Mouse (Mus musculus): ENCODE results near the gene Uqcrc1.

The Uqcrc1 gene

DNA sequence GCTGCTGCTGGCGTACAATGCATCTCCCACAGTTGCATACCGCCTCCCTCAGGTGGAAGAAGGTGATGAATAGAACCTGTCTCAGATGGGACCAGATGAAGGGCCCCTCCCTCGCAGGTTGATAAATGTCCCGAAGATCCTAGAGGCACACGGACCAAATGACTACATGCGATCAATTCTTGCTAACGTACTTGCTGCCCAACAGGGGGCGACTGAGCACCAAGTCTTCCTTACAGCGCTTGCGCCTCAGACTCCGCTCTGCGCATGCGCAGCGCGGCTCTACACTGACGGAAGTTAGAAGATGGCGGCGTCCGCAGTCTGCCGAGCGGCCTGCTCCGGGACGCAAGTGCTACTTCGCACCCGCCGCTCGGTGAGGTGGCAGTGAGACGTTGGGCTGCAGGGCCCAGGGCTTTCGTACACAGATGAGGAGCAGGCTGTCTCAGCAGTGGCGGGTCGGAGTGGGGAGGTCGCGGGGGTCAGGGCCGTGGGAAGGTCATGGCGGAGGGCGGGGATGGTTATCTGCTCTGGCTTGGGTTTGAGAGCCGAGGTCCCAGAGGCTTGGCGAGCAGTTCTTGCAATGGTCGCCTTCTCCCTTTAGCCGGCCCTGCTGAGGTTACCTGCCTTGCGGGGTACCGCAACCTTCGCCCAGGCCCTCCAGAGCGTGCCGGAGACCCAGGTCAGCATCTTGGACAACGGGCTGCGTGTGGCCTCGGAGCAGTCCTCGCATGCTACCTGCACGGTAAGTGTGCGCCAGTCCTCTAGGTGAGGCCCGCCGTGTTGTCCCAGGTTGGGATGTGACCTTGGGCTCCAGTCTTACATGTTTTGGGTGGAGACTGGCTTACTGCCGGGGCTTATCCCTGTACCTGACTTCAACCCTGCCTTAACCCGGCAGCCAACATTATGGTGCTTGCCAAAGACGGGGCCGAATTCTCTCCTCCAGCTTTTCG lies at the start of gene Uqcrc1:
Gene Uqcrc1, plus strand, starts transcription at position 216 of the 947 bp plus-strand sequence.
- DNase-seq = peak; percentile 96 to 99

DNA sequence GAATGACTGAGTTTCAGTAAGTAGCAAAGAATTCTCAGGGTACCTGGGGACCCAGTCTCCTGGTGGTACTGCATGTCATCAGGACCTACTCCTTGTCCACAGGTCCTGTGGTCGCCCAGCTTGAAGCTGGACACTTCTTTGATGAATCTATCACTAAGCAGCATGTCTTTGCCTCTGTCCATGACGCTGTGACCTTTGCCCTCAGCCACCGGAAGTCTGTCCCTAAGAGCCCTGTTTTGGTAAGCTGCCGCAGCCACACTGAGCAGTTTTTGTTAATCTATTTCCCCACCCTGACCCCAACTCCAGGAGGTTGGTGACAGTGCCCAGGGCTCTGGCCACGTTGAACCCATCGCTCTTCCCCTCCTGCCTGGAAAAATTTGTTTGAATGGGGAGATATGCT lies 24.1 kb upstream of the Uqcrc1 start:
- peak; percentile 27 to 68 for DNase-seq

DNA sequence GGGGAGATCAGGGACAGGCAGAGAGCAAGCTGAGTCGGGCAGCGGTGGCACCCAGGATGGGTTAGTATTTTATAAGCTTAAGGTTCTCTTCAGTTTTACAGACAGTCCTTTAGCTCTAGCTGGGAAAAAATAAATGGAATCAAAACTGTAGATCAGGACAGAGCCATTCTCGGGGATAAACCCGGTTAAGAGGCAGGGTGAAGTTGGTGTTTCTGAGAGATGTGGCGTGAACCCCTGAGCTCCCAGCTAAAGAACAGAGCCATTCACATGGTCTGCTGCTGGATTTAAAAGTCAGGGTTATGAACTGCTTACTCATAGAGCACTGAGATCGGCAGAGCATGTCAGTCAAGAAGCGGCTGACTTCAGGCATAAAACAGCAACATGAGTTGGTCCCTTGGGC lies 23.3 kb upstream of the Uqcrc1 start:
- DNase-seq = no peak

DNA sequence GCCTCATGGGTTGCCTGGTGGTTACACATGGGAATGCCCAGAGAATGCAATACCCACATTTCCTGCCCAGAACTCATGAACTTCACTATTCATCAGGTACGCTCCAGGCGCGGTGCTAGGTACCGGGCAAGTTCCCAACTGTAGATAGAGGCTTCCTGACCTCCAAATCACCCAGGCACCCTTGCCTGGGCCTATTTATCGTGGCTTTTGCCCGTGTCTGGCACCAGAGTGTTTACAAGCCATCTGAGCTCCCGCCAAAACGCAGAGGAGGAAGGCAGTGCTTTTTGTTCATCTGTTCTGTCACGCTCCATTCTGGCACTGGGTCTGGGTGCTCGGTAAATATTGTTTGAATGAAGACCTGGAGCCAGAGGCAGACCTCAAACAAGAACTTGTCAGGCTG lies 22.8 kb upstream of the Uqcrc1 start:
- DNase-seq = no peak

DNA sequence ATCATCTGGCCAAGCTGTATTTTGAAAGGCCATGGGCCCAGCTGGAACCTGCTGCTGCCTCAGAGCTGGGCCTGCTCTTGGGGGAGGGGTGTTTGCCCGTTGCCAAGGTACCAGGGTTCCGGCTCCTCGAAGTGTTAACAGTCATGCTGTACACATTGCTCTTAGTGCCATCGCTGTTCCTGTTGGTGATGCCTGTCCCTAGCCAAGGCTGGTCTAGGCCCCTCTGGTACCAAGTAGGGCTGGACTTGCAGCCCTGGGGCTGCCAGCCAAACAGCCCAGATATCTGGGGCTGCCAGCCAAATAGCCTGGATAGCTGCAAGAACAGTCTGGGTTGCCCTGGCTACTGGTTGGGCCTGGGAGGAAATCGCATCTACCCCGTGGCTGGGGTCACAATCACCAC lies 21.9 kb upstream of the Uqcrc1 start, which contains the start of gene Tmem89:
Gene Tmem89, plus strand, starts transcription at position 129 of the 400 bp plus-strand sequence.
- no peak for DNase-seq

DNA sequence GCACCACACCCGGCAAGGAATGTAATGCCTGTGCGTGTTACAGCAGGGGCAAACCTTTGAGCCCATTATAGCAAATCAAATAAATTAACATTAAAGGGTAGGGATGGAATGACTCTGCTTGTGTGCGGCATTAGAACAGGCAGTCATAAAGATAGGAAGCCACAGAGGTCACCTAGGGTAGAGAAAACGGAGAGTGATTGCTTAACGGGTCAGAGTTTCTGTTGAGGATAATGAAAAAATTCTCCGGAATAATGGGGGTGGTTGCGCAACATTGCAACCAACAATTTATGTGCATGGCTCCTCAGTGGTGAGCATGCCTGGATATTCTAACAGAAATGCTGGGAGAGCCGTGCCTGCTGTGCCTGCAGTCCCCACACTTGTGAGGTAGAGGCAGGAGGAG lies 10.5 kb upstream of the Uqcrc1 start:
- DNase-seq = peak; percentile 49 to 50

DNA sequence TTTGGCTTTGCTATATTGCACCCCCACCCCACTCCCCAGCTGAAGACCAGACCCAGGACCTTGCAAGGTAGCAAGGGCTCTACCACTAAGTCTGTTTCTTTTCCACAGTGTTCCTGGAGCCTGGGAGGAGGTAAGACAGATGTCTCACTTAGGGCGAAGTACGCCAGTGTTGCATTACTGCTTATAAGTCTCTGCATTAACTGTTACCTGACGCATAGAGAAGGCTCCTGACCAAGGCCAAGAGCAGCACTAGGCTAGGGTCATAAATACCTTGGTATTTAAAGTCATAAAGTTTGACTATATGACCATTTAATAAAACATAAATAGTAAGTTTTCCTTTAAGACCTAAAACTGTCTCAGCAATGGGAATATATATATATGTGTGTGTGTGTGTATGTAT lies 8.0 kb upstream of the Uqcrc1 start:
- DNase-seq = no peak

DNA sequence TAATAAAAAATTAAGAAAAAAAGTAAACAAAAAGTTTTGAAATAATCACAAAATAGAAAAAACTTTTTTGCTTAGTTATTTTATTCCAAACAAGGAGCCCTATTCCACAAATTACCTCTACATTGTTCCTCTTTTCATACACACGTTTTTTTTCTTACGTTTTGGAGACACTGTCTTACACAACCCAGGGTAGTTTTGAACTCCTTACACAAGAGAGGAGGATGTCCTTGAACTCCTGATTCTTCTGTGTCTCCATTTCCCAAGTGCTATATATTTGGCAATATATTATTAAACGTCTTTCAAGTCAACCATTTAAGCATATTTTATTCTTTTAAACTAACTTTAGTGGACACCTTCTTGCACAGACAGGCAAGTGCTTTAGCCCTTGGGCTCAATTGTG lies 442 bp upstream of the Uqcrc1 start:
- DNase-seq = no peak

DNA sequence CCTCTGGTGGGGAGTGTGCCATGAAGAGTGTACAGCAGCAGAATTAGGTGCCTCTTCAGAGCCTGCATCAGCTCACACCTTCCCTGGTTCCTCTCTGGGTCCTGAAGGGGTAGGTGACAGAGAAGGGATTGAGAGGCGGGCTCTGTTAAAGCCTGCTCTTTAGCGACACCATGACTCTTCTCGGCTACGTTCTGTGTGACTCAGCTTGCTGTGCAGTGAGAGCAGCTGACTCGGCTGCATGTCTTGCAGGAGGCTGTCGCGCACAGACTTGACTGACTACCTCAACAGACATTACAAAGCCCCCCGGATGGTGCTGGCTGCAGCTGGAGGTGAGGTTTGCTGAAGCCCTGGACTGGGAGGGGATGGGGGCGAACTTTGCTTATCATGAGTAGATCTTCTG lies 8.7 kb downstream of the Uqcrc1 start:
- DNase-seq = no peak

DNA sequence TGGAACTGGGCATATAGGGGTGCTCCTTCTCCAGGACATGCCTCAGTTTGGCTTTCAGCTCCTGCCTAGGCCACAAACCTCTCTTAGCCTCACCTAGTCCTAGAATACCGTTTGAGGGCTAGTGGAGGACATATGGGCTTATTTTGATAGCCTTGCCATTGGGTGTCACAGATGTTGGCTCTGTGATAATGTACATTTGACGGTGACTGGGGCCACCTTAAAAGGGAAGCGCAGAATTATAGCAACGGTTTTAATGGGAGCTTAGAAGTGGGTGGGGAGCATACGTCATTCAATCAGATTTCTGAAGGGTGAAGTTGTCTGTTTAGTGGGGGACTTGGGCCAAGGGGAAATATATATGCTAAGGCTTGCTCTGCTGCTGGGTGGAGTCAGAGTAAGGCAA lies 9.2 kb downstream of the Uqcrc1 start:
- no peak for DNase-seq

DNA sequence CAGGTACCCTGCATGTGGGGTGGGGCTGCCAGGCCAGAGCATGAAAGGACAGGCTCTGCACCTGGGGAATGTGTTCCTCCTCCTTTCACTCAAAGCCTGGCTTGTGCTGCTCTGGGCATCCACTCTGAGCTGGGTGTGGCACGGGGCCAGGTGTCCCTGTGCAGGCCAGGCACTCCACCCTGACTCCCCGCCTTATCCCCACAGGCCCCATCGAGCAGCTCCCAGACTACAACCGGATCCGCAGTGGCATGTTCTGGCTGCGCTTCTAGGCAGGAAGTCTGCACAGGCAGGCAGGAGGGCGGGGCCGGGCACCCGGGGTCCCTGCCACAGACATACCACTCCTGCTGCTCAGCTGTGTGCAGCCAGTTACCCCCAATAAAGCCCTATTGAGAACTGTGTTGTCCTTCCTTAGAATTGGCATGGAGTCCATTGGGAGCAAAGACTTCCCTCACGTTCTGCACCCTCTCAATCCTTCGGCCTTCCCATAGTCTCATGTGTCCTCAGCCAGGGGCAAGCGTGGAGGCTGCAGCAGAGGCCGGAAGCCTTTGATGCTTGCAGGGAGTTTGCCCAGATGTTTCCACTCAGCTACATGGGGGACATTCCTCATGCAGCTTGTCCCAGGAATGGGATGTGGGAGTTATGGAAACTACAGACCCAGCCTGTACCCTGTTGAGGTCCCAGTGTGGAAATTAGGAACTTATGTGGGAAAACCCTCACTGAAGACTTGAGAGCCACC lies 13.0 kb downstream of the Uqcrc1 start:
- peak; percentile 19 to 50 for DNase-seq

DNA sequence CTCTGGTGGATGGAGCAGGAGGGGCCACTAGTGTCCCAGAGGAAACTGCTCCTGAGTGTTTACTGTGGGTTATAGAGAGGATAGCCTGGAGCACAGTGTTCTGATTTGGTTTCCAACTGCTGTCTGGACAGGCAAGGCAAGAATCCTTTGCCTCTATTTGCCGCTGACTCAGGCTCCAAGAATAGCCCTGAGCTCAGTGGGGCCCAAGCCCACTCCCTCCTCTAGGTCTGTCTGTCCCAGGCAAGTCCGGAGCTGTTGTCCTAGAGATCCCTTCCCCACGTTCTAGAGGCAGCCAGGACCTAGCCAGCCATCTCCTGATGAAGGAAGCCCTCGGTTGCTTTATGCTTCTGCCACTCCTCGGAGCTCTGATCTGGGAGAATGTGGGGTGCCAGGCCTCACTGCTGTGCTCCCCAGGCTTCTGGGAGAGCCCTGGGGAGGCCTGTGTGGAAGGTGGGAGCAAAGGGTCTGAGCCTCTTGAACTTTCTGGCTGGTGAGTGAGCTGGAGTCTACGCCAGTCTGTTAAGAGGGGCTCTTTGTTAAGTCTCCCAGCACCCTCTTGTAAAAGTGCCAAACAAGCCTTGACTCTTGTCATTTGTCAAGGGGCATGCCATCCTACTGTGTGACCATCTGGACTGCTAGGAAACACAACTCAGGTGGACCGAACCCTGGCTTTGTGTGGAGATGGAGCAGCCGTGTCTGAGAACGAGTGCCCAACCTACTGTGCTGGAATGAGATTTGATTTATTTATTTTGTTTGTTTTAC lies 13.7 kb downstream of the Uqcrc1 start:
- DNase-seq = peak in 1 of 2 experiments; percentile 7

DNA sequence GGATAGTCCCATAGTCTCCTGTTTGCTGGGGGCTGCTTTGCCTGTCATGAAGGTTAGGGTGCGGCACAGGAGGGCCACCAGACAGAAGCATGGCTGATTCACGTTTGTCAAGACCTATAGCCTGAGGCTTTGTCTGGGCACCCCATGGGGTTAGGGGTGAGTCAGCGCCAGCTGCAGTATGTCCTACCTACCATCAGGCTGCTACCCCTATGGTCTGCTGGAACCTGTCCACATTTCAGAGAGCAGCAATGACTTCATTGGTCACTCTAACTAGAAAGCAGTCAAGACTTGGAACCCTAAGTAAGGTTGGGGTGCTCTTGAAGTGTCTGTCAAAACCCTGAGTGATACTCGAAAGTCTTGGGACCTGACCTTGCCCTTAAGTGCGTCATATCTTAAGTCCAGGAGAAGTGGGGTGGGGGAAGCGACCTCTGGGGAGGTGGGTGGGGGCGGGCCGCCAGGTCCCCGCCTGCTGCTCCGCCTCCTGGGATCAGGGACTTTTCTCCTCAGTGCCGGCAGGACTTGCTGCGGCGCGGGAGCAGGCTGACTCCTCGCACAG lies 16.7 kb downstream of the Uqcrc1 start, which contains the start of gene Col7a1:
Gene Col7a1, plus strand, starts transcription at position 506 of the 556 bp plus-strand sequence.
- no peak for DNase-seq

DNA sequence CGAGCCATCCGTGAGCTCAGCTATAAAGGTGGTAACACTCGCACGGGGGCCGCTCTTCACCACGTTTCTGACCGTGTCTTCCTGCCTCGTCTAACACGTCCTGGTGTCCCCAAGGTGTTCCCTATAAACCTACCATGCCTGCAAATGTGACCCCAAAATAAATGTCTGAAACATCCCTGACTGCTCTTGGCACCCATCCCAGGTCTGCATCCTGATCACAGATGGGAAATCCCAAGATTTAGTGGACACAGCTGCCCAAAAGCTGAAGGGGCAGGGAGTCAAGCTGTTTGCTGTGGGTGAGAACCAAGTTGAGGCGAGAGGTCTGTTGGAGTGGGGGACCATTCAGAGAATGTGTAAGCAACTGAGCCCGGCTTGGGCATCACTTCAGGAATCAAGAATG lies 18.8 kb downstream of the Uqcrc1 start:
- DNase-seq = no peak

DNA sequence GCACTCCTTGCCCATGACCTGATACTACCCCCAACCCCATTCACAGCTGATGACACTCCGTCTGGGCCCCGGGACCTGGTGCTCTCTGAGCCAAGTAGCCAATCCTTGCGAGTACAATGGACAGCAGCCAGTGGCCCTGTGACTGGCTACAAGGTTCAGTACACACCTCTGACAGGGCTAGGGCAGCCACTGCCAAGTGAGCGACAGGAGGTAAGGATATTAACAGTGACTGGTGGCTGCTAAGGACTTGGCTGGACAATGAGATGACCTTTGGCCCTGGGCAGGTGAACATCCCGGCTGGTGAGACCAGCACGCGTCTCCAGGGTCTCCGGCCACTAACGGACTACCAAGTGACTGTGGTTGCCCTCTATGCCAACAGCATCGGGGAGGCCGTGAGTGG lies 19.4 kb downstream of the Uqcrc1 start:
- peak; percentile 58 to 72 for DNase-seq

DNA sequence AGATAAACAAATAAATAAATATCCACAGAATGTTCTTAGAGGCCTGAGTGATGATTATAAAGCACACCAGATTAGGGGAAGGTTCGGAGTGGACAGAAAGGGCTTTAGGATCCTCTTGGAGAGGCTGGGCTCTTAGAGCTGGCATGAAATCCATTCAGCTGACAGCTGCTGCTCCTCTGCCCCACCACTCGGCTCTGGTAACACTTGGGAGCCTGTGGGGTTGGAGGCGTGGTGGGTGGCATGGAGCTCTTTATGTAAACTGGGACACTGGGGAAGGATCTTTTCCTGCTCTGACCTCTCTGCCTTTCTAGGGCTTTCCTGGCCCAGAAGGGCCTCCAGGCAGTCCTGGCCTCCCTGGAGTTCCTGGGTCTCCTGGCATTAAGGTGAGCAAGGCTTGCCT lies 27.1 kb downstream of the Uqcrc1 start:
- no peak for DNase-seq

DNA sequence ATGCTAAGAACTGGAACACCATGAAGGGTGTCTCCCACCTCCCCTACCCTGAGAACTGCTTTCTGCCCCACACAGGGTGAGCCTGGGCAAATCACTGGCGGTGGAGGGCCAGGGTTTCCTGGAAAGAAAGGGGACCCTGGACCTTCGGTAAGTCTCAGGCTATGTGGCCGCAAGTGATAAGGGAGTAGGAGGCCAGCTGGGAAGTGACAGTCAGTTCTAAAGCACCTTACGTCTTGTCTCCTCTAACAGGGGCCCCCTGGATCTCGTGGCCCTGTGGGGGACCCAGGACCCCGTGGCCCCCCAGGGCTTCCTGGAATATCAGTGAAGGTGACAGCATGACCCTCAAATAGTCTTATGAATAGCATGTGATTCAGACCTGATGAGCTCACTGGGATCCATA lies 27.9 kb downstream of the Uqcrc1 start:
- DNase-seq = no peak

DNA sequence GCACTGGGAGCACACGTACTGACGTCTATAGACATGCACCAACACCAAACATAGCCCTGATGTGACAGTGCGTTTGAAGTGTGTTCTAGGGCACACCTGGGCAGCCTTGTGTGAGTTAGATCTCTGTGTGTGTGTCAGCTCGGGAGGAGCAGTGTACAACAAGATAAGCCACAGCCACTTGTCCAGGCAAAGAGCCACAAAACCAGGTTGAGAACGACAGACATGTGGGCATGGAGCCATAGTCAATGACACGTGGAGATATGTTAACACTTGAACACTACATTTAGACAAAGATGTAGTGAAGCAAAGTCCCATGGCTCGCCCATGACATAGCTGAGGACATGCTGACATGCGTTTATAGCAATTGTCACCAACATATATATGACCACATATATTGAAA lies 34.2 kb downstream of the Uqcrc1 start:
- DNase-seq = no peak

DNA sequence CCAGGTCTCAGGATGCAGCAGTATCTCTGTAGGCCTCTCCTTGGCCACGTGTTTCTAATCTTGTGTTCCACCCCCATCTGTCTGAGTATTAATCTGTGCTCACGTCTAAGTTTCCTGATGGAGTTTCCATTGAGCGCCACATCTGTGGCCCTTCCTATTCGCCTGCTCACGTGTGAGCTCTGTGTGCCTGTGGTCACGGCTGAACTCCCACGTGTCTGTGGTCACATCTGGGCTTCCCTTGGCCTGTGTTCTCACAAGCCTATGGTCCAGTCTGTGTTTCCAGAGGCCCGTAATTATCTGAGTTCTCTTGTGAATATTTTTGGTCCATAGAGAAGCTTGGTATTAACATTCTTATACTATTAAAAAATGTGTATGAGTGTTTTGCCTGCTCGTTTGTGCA lies 40.0 kb downstream of the Uqcrc1 start:
- DNase-seq = no peak

DNA sequence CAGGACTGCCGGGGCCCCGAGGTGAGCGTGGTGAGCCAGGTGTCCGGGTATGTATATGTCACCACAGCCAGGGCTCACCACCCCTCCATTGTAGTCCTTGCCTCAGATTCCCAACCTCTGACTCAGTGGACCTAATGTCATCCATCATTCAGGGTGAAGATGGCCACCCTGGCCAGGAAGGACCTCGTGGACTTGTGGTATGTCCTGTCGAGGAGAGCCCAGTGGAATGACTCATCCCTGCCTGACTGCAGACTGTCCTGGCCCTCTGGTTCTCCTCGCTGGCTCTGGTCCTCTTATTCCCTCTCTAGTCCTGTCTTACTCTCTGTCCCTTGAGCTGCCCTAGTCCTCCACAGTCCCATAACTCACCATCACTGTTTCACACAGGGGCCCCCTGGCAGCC lies 41.5 kb downstream of the Uqcrc1 start:
- DNase-seq = no peak

DNA sequence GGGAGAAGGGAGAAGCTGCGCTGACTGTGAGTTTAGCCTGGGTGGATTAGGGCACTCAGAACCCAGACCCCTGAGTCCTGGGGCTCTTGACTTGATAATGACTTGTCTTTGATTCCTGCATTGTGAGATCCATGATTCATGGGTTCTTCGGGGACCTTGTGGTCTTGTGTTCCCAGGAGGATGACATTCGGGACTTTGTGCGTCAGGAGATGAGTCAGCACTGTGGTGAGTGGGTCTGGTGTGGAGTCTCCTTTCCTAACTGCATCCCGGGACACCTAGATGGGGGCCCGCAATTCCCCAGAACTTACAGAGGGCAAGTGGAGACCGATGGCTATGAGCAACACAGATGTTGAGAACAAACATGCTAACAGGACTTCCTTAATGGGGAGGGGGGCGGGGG lies 46.1 kb downstream of the Uqcrc1 start:
- DNase-seq = no peak

DNA sequence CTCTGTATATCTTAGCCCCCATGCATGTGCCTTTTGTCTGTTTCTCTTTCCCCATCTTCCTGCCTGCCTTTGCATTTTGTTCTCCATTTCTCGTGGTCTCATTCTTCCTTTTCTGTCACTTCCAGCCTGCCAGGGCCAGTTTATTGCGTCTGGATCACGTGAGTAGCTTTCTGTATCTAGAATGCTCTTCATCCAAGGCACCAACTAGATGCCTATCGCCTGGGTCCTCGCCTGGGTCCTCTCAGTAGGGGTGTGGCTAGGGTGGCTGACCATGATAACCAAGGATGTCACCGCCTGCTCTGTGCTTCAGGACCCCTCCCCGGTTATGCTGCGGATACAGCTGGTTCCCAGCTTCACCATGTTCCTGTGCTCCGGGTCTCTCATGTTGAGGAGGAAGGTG lies 46.8 kb downstream of the Uqcrc1 start:
- no peak for DNase-seq

DNA sequence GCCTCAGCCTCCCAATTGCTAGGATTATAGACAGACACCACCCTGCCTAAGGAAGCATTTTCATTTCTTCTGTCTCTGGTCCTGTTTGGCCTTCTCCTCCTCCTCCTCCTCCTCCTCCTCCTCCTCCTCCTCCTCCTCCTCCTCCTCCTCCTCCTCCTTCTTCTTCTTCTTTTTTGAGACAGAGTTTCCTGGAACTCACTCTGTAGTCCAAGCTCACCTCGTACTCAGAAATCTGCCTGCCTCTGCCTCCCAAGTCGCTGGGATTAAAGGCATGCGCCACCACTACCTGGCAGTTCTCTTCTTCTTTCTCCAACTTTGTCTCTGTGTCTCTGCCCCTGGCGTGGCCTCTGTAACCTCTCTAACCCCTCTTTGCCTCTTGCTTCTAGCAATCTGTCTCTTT lies 49.3 kb downstream of the Uqcrc1 start, which contains the start of gene Ucn2:
Gene Ucn2, plus strand, starts transcription at position 301 of the 400 bp plus-strand sequence.
- DNase-seq = no peak

Data from kidney, postnatal 36 days (tissue).